Mouse (Mus musculus): Measurements from ENCODE around the gene Pak4. TPM values are rescaled to one million over a fixed set of nuclear protein-coding genes. Genes with fewer than 3 reads are reported as not detected.

The Pak4 gene
- polyA plus RNA-seq, 1 experiment from 2014 or later = 18.1 TPM

DNA sequence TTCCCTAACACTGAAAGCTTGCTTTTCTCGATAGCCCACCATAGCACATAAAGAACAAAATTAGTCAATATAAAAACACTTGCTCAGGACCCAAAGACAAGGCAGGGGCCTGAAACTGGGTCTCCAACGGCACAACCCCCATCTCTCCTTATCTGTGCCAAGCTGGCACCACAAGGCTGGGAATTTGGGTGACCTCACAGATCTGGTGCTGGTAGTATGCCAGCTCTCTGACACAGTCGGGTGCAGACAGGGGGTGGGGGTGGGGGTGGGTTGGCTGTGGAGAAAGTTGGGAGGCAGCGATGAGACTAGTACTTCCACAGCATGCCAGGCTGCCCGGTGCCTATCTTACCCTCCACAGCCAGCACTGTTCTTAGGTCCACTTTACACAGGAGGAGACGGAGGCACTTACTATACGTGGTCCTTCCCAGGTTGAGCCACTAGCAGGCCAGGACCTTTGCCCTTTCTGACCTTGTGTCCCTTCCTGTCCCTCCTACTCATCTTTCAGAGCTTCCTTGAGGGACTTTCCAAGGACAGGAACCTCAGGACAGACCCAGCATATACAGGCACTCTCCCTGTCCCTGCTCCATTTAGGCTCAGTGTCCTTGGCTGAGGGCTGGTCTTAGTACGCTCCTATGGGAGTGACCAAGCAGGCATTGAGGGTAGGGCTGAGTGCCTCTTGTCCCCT is 2.1 kb downstream of the Pak4 start:
- H3K27ac ChIP-seq (ENCODE audit: low read length) = no peak overlapping the region
- H3K4me3 ChIP-seq (ENCODE audit: low read depth, low read length) = no peak overlapping the region; the same call in 1 of the 2 replicates
- H3K9ac ChIP-seq (ENCODE audit: low read depth, low read length) = no peak overlapping the region; the same call in 1 of the 2 replicates
- H3K9me3 ChIP-seq (replicated peaks; ENCODE audit: control insufficient read depth, low read length, poor library complexity, severe bottlenecking) = no peaks in the 10 kb centered on the region
- WGBS = 81% methylated on average over 8 of the region's 8 CpGs
- ATAC-seq = no peak
- peak overlapping the region; percentile 64 for H3K4me2 ChIP-seq (ENCODE audit: low read length)
- H3K27me3 ChIP-seq (ENCODE audit: control insufficient read depth, insufficient read depth, low read depth, low read length) = no peaks in the 10 kb centered on the region
- peaks cover 16% of the 10 kb centered on the region for H3K4me1 ChIP-seq (ENCODE audit: control insufficient read depth, insufficient read depth, low read length)
- no peaks in the 10 kb centered on the region for H3K36me3 ChIP-seq (ENCODE audit: control insufficient read depth, insufficient read depth, low read length)

- Histone ChIP-seq H3K27ac (ENCODE audit: low read length) (no peak overlapping the region), H3K36me3 (ENCODE audit: control insufficient read depth, insufficient read depth, low read length) (no peaks in the 10 kb centered on the region), H3K9ac (ENCODE audit: low read depth, low read length) (0 out of 2 replicates have a peak overlapping the region, but pooled peaks have one; percentile 23), H3K4me2 (ENCODE audit: low read length) (no peak overlapping the region), H3K27me3 (ENCODE audit: control insufficient read depth, insufficient read depth, low read depth, low read length) (no peaks in the 10 kb centered on the region), H3K4me3 (ENCODE audit: low read depth, low read length) (no peak overlapping the region), H3K4me1 (ENCODE audit: control insufficient read depth, insufficient read depth, low read length) (peaks cover 15% of the 10 kb centered on the region), H3K9me3 (replicated peaks; ENCODE audit: control insufficient read depth, low read length, poor library complexity, severe bottlenecking) (no peaks in the 10 kb centered on the region)
- WGBS = 65% methylated on average over 14 of the region's 14 CpGs
- no peak for ATAC-seq
Measured at GRCm38 (mm10) chr7:28593206-28594111, 4.5 kb downstream of the Pak4 start.

DNA sequence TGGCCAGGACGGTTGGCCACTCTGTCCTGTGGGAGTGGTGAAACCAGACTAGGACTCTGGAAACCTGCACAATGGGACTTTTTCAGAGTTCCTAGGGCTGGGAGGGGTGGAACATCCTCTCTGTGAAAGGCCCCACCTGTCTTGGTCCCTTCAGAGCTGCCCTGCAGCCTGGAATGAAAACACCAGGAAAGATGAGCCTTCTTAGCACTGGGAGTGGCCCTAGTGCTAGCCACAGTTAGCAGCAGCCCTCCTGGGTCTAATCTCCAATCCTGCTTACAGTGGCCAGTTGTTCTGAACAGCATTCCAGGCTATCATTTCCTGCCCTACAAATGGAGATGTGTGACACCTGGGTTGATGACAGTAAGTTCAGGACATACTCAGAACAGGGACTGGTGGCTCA is 6.1 kb downstream of the Pak4 start:
- Histone ChIP-seq H3K4me1 (ENCODE audit: control insufficient read depth, insufficient read depth, low read length) (peaks cover 9% of the 10 kb centered on the region), H3K27me3 (ENCODE audit: control insufficient read depth, insufficient read depth, low read depth, low read length) (no peaks in the 10 kb centered on the region), H3K27ac (ENCODE audit: low read length) (no peak overlapping the region), H3K4me2 (ENCODE audit: low read length) (no peak overlapping the region), H3K4me3 (ENCODE audit: low read depth, low read length) (no peak overlapping the region), H3K9me3 (replicated peaks; ENCODE audit: control insufficient read depth, low read length, poor library complexity, severe bottlenecking) (no peaks in the 10 kb centered on the region), H3K36me3 (ENCODE audit: control insufficient read depth, insufficient read depth, low read length) (no peaks in the 10 kb centered on the region), H3K9ac (ENCODE audit: low read depth, low read length) (no peak overlapping the region)
- WGBS = 86% methylated on average over 1 of the region's 1 CpGs
- ATAC-seq = no peak

GRCm38 (mm10) chr7:28587644-28588043 is 10.3 kb downstream of the Pak4 start:
- Histone ChIP-seq H3K4me2 (ENCODE audit: low read length) (no peak overlapping the region), H3K9ac (ENCODE audit: low read depth, low read length) (0 out of 2 replicates have a peak overlapping the region, but pooled peaks have one; percentile 8), H3K27ac (ENCODE audit: low read length) (no peak overlapping the region), H3K4me3 (ENCODE audit: low read depth, low read length) (no peak overlapping the region), H3K36me3 (ENCODE audit: control insufficient read depth, insufficient read depth, low read length) (no peaks in the 10 kb centered on the region), H3K9me3 (replicated peaks; ENCODE audit: control insufficient read depth, low read length, poor library complexity, severe bottlenecking) (no peaks in the 10 kb centered on the region), H3K4me1 (ENCODE audit: control insufficient read depth, insufficient read depth, low read length) (no peaks in the 10 kb centered on the region; the same call in none of the 2 replicates), H3K27me3 (ENCODE audit: control insufficient read depth, insufficient read depth, low read depth, low read length) (no peaks in the 10 kb centered on the region)
- no peak for ATAC-seq

GRCm38 (mm10) chr7:28586663-28587411 is 11.1 kb downstream of the Pak4 start:
- Histone ChIP-seq H3K4me3 (ENCODE audit: low read depth, low read length) (no peak overlapping the region), H3K4me1 (ENCODE audit: control insufficient read depth, insufficient read depth, low read length) (no peaks in the 10 kb centered on the region; the same call in none of the 2 replicates), H3K27me3 (ENCODE audit: control insufficient read depth, insufficient read depth, low read depth, low read length) (no peaks in the 10 kb centered on the region), H3K9me3 (replicated peaks; ENCODE audit: control insufficient read depth, low read length, poor library complexity, severe bottlenecking) (no peaks in the 10 kb centered on the region), H3K9ac (ENCODE audit: low read depth, low read length) (0 out of 2 replicates have a peak overlapping the region, but pooled peaks have one; percentile 37), H3K4me2 (ENCODE audit: low read length) (no peak overlapping the region), H3K36me3 (ENCODE audit: control insufficient read depth, insufficient read depth, low read length) (no peaks in the 10 kb centered on the region), H3K27ac (ENCODE audit: low read length) (no peak overlapping the region)
- 52% methylated on average over 6 of the region's 6 CpGs for WGBS
- ATAC-seq = no peak

DNA sequence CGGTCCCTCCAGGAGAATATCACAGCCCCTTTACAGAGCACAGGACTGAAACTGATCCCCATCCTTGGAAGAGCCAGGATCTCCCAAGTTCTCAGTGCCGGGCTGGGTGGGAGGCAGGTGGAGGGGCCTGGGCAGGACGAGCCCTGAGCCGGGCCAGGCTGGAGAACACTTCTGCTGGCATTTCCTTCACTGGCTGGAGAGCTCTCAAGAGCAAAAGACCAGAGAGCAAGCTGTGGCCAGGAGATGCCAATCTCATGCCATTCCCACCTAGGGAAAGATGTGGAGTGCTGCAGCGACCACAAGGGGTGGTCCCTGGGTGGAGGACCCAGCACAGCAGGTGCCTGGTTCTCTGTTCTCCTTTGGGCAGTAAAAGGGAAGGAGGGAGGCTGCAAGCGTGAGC is 13.0 kb downstream of the Pak4 start:
- H3K36me3 ChIP-seq (ENCODE audit: control insufficient read depth, insufficient read depth, low read length) = no peaks in the 10 kb centered on the region
- H3K9ac ChIP-seq (ENCODE audit: low read depth, low read length) = no peak overlapping the region
- ATAC-seq = no peak
- H3K27ac ChIP-seq (ENCODE audit: low read length) = no peak overlapping the region
- no peaks in the 10 kb centered on the region for H3K27me3 ChIP-seq (ENCODE audit: control insufficient read depth, insufficient read depth, low read depth, low read length)
- H3K9me3 ChIP-seq (replicated peaks; ENCODE audit: control insufficient read depth, low read length, poor library complexity, severe bottlenecking) = no peaks in the 10 kb centered on the region
- whole genome bisulfite sequencing = 85% methylated on average over 6 of the region's 6 CpGs
- H3K4me2 ChIP-seq (ENCODE audit: low read length) = no peak overlapping the region
- no peak overlapping the region for H3K4me3 ChIP-seq (ENCODE audit: low read depth, low read length)
- no peaks in the 10 kb centered on the region; the same call in none of the 2 replicates for H3K4me1 ChIP-seq (ENCODE audit: control insufficient read depth, insufficient read depth, low read length)

DNA sequence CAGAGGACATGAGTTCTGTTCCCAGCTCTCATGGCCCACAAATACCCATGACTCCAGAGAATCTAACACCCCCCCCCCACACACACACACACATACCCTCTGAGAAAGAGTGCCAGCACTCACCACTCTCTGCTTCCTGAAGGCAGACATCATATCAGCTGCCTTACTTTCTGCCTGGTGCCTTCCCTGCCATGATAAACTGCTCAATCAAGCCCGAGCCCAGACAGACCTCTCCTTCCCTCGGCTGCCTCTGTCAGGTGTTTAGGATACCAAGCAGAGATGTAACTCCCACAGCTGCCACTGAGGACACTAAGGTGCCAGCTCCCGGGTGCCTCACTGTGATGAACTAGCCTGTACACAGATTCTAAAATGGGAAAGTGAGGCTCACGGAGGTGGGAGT is 13.5 kb downstream of the Pak4 start:
- ATAC-seq = no peak
- Histone ChIP-seq H3K4me1 (ENCODE audit: control insufficient read depth, insufficient read depth, low read length) (peaks cover 4% of the 10 kb centered on the region), H3K9me3 (replicated peaks; ENCODE audit: control insufficient read depth, low read length, poor library complexity, severe bottlenecking) (no peaks in the 10 kb centered on the region)

GRCm38 (mm10) chr7:28583570-28584344 is 14.2 kb downstream of the Pak4 start:
- Histone ChIP-seq H3K27me3 (ENCODE audit: control insufficient read depth, insufficient read depth, low read depth, low read length) (no peaks in the 10 kb centered on the region), H3K36me3 (ENCODE audit: control insufficient read depth, insufficient read depth, low read length) (no peaks in the 10 kb centered on the region), H3K4me2 (ENCODE audit: low read length) (no peak overlapping the region), H3K27ac (ENCODE audit: low read length) (no peak overlapping the region), H3K9ac (ENCODE audit: low read depth, low read length) (no peak overlapping the region), H3K4me3 (ENCODE audit: low read depth, low read length) (no peak overlapping the region), H3K4me1 (ENCODE audit: control insufficient read depth, insufficient read depth, low read length) (peaks cover 4% of the 10 kb centered on the region), H3K9me3 (replicated peaks; ENCODE audit: control insufficient read depth, low read length, poor library complexity, severe bottlenecking) (no peaks in the 10 kb centered on the region)
- ATAC-seq = no peak
- 79% methylated on average over 8 of the region's 8 CpGs for WGBS

More for the DNA sequence above, 13.5 kb downstream of the Pak4 start:
- 79% methylated on average over 4 of the region's 4 CpGs for WGBS
- Histone ChIP-seq H3K4me2 (ENCODE audit: low read length) (no peak overlapping the region), H3K27ac (ENCODE audit: low read length) (no peak overlapping the region), H3K4me3 (ENCODE audit: low read depth, low read length) (no peak overlapping the region), H3K9ac (ENCODE audit: low read depth, low read length) (no peak overlapping the region), H3K36me3 (ENCODE audit: control insufficient read depth, insufficient read depth, low read length) (no peaks in the 10 kb centered on the region), H3K27me3 (ENCODE audit: control insufficient read depth, insufficient read depth, low read depth, low read length) (no peaks in the 10 kb centered on the region)

Measured in midbrain, embryonic 16.5 days (tissue).